Mouse (Mus musculus) liver, embryonic 15.5 days (tissue): ENCODE measurements around the gene 4930564D02Rik. TPM values are rescaled to one million over a fixed set of nuclear protein-coding genes. Genes with fewer than 3 reads are reported as not detected.

Experiments used
- ATAC-seq: fragments of 200-750 bp; cut with Nextera tagmentation; 2 replicates; pipeline ENCODE4 v1.8.0; 2017; ENCODE audit warnings: moderate number of reproducible peaks, mild to moderate bottlenecking, moderate library complexity; ENCODE audit not compliant: insufficient read depth
- H3K27ac ChIP-seq: fragments of 300-500 bp; sonication (generic); replicated peaks from 2 replicates; pipeline ENCODE4 v1.5.1; 2015; ENCODE audit warnings: mild to moderate bottlenecking, inconsistent platforms
- H3K27me3 ChIP-seq: fragments of 300-500 bp; sonication (generic); 2 replicates; pipeline ENCODE4 v1.6.1; 2015; ENCODE audit warnings: mild to moderate bottlenecking, inconsistent platforms
- H3K36me3 ChIP-seq: fragments of 300-500 bp; sonication (generic); replicated peaks from 2 replicates; pipeline ENCODE4 v1.6.1; 2015; ENCODE audit warnings: moderate library complexity, mild to moderate bottlenecking, inconsistent platforms
- H3K4me1 ChIP-seq: fragments of 300-500 bp; sonication (generic); replicated peaks from 2 replicates; pipeline ENCODE4 v1.6.1; 2015; ENCODE audit warnings: inconsistent platforms
- H3K4me2 ChIP-seq: fragments of 300-500 bp; sonication (generic); 2 replicates; pipeline ENCODE4 v1.6.1; 2015; ENCODE audit warnings: moderate library complexity, mild to moderate bottlenecking, inconsistent platforms
- H3K4me3 ChIP-seq: fragments of 300-500 bp; sonication (generic); replicated peaks from 2 replicates; pipeline ENCODE4 v1.5.1; 2015; ENCODE audit warnings: mild to moderate bottlenecking, inconsistent platforms
- H3K9ac ChIP-seq: fragments of 300-500 bp; sonication (generic); 2 replicates; pipeline ENCODE4 v1.6.1; 2015; ENCODE audit warnings: moderate library complexity, mild to moderate bottlenecking, inconsistent platforms
- H3K9me3 ChIP-seq: fragments of 300-500 bp; sonication (generic); replicated peaks from 2 replicates; pipeline ENCODE4 v1.6.1; 2016; ENCODE audit warnings: inconsistent platforms
- WGBS: fragments of 180-500 bp; shearing (Covaris S2); methylation state at CpG from one replicate; pipeline ENCODE4 v1.1.7; 2015; ENCODE audit warnings: mixed read lengths; ENCODE audit not compliant: insufficient replicate concordance; 5-methylcytosine and 5-hydroxymethylcytosine counted together
- polyA plus RNA-seq: library from polyadenylated mRNA; unstranded; fragments of >200 nt; fragmentation: Nextera tagmentation; extraction: Ambion mirVana; gene quantifications from 2 replicates; pipeline ENCODE4 v1.2.1, GENCODE M21; 2015

The 4930564D02Rik gene
- polyA plus RNA-seq, 1 experiment from 2014 or later, result not detected

DNA sequence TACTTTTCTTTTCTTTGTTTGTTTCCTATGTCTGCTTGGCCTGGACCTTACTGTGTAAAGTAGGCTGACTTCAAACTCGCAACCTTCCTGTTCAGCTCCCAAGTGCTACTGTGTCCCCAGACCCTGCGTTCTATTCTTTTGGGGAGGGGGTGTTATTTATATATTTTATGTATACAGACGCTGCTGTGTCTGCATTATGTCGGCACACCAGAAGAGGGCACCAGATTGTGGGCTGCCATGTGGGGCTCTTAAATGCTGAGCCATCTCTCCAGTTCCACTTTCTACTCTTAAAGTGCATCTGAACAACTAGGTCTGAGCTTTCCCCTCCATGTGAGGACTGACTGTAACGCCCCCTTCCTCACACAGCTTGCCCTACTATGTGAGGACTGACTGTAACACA, 22.9 kb upstream of the 4930564D02Rik start:
- Histone ChIP-seq H3K9me3 (no peaks in the 10 kb centered on the region), H3K4me3 (no peak overlapping the region), H3K27me3 (peaks cover 26% of the 10 kb centered on the region), H3K36me3 (no peaks in the 10 kb centered on the region), H3K4me1 (peaks cover 3% of the 10 kb centered on the region; the same call in 1 of the 2 replicates), H3K27ac (no peak overlapping the region), H3K4me2 (no peak overlapping the region), H3K9ac (no peak overlapping the region)
- WGBS, result 62% methylated on average over 5 of the region's 5 CpGs
- no peak for ATAC-seq

DNA sequence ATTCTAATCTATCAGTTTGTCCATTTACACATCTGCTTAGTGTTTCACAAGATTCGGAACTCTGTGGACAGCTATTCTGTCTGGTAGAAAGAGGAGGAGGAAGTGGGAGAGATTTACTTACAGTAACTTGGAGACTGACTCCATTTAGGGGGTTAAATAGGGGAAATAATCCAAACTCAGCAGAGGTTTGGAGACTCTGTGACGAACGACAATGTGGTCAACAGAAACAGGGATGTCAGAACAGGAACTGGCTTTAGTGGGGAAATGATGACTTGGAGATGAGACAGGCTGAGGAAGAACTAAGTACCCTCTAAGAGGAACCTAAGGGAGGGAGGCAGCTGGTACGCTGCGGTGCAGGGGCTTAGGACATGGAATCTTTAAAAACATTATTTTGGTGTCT, 19.8 kb upstream of the 4930564D02Rik start:
- H3K27ac ChIP-seq, result 0 out of 2 replicates have a peak overlapping the region, but pooled peaks have one; percentile 3
- 0 out of 2 replicates have a peak, but pooled peaks have one; percentile 31 for ATAC-seq

DNA sequence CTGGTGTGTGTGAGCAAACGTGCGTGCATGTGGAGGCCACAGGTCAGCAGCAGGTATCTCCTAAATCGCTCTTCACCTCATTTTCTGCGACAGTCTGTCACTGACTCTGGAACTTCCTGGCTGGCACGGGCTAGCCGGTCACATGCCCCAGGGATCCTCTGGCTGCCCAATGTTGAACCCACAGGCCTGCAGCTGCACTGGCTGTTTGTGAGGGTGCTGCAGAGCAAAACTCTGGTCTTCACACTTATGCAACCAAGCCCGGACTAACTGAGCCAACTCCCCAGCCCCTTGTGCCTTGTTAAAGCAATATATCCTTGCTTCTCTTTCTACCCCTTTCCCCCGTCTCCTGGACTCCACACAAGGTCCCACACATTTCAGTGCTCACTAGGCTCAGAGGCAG, 19.0 kb upstream of the 4930564D02Rik start:
- Histone ChIP-seq H3K4me3 (no peak overlapping the region), H3K4me2 (no peak overlapping the region), H3K9ac (no peak overlapping the region), H3K27me3 (peaks cover 48% of the 10 kb centered on the region), H3K9me3 (no peaks in the 10 kb centered on the region), H3K4me1 (peaks cover 3% of the 10 kb centered on the region; the same call in 1 of the 2 replicates), H3K27ac (no peak overlapping the region), H3K36me3 (no peaks in the 10 kb centered on the region)
- ATAC-seq, result no peak
- WGBS, result 29% methylated on average over 8 of the region's 8 CpGs

More for the DNA sequence above, 19.8 kb upstream of the 4930564D02Rik start:
- no peak overlapping the region for H3K9ac ChIP-seq
- H3K36me3 ChIP-seq, result no peaks in the 10 kb centered on the region
- H3K27me3 ChIP-seq, result peaks cover 41% of the 10 kb centered on the region
- no peak overlapping the region for H3K4me2 ChIP-seq
- H3K9me3 ChIP-seq, result no peaks in the 10 kb centered on the region
- H3K4me1 ChIP-seq, result 0 out of 2 replicates have a peak, but pooled peaks cover 3% of the 10 kb centered on the region
- WGBS, result 11% methylated on average over 5 of the region's 5 CpGs
- no peak overlapping the region for H3K4me3 ChIP-seq

DNA sequence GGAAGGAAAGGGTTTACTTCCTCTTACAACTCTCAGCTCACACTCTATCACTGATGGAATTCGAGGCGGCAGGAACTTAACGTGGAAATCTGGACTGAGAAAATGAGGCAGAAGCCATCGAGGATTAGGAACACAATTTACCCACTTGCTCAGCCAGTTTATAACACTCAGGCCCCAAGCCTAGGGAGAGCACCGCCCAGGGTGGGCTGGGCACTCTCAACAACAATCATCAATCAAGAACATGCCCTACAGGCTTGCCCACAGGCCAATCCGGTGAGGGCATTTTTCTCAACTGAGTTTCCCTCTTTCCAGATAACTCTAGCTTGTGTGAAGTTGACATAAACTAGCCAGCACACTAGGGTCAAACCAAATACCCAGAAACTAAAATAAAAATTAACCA, 16.8 kb upstream of the 4930564D02Rik start:
- Histone ChIP-seq H3K27ac (no peak overlapping the region), H3K9ac (no peak overlapping the region), H3K4me3 (no peak overlapping the region), H3K4me1 (no peaks in the 10 kb centered on the region; the same call in 1 of the 2 replicates), H3K36me3 (no peaks in the 10 kb centered on the region), H3K9me3 (no peaks in the 10 kb centered on the region), H3K4me2 (no peak overlapping the region), H3K27me3 (peaks cover 70% of the 10 kb centered on the region)
- WGBS, result 39% methylated on average over 6 of the region's 6 CpGs
- ATAC-seq, result no peak

DNA sequence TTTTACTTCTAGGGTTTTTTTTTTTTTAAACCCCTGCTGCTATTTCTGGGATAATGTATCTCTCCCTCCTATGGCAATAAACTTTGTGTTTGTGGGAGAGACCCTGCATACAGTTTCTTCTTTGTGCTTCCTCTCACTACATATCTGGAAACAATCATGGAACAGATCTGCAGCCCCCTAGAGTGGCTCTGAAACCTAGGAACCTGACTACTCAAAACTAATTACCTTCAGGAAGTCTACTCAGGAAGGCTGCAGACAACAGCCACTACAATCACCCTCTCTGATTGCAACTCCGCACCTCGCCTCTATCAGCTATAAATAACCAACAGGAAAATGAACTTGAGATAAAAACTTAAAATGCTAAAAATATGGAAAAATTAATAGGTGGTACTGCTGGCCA, 15.5 kb upstream of the 4930564D02Rik start:
- no peaks in the 10 kb centered on the region for H3K9me3 ChIP-seq
- no peak overlapping the region for H3K9ac ChIP-seq
- H3K4me1 ChIP-seq, result no peaks in the 10 kb centered on the region; the same call in 1 of the 2 replicates
- no peak overlapping the region for H3K4me2 ChIP-seq
- peaks cover 71% of the 10 kb centered on the region for H3K27me3 ChIP-seq
- no peak overlapping the region for H3K4me3 ChIP-seq
- WGBS, result 15% methylated on average over 2 of the region's 2 CpGs
- no peak overlapping the region for H3K27ac ChIP-seq
- no peaks in the 10 kb centered on the region for H3K36me3 ChIP-seq
- no peak for ATAC-seq

DNA sequence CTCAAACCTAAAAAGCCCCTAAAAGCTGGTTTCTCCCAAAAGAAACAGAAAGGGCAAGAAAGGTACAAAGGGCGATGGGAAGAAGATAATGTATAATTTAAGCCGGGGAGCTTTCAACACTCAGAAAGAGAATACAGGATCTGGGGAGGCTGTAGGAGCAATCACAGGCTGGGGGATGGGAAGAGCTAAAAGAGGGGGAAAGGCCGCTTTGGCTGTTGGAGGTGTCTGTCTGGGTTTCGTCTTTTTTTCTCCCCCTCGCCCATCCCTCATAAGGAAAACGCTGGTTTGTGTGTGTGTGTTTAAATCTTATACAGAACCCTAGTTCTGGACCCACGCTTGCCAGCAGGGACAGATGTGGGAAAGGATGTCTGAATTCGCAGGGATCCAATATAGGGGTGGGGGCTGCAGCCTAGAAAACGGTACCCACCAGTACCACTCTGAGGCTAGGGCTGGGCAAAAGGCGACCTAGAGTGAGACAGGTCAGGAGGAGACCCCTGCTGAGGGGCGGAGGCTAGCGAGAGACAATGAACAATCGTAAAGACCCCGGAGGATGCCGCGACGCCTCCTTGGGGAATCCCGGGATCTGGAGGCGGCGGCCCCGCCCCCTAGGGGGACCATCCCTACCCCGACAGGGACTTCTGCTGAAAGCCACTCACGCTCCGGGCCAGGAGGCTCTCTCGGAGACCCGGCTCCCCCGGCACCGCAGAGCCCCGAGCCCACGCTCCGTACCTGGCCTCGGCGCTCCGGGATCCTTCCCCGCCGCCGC, 14.3 kb upstream of the 4930564D02Rik start:
- Histone ChIP-seq H3K4me2 (peak overlapping the region; percentile 68), H3K4me3 (peak overlapping the region; percentile 62), H3K9ac (no peak overlapping the region; the same call in 1 of the 2 replicates), H3K4me1 (no peaks in the 10 kb centered on the region; the same call in 1 of the 2 replicates), H3K27me3 (peaks cover 60% of the 10 kb centered on the region), H3K36me3 (no peaks in the 10 kb centered on the region), H3K9me3 (no peaks in the 10 kb centered on the region), H3K27ac (no peak overlapping the region)
- 3% methylated on average over 37 of the region's 37 CpGs for WGBS
- peak; percentile 26 for ATAC-seq

DNA sequence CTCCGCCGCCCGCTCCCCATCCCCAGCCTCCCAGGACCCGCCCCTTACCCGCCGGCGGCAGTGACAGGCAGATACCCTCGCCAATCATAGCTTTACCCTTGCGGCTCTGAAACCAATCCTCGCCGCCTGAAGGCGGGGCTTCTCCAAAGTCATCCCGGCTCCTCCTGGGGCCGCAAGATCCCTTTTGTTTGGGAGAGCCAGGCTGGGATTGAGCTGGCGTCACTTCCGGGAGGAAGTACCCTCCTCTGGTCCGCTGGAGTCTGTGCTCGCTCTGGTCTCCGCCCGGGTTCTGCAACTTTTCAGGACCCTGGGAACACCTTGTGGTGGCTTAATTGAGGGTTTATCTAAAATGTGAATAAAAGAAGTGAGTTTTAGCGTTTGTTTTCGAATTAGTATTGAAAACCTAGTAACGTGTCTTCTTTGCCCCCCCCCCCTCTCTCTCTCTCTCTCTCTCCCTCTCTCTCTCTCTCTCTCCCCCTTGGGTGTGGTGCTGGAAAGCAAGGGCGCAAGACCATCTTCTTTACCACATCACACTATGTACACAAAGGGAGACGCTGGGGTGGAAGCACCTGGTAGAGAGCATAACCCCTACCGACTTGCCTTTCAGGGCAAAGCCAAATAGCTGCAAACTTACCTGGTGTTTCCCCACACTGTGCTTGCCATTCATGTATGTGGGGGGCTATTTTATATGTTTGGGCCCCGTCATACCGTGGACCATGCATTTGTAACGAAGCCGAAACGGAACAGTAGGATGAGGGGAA, 13.5 kb upstream of the 4930564D02Rik start, which contains the start of gene Cttnbp2nl:
Gene Cttnbp2nl, minus strand, starts transcription at position 210 of the 761 bp plus-strand sequence.
- H3K9ac ChIP-seq, result peak within 1 kb of the TSS; percentile 8; the same call in 1 of the 2 replicates
- no peaks in the 10 kb centered on the region; the same call in 1 of the 2 replicates for H3K4me1 ChIP-seq
- 1% methylated on average over 31 of the region's 31 CpGs for WGBS
- no peak within 1 kb of the TSS for H3K27ac ChIP-seq
- ATAC-seq, result peak; percentile 80
- peak within 1 kb of the TSS; percentile 68 for H3K4me2 ChIP-seq
- H3K9me3 ChIP-seq, result no peaks in the 10 kb centered on the region
- no peaks in the 10 kb centered on the region for H3K36me3 ChIP-seq
- peaks cover 54% of the 10 kb centered on the region for H3K27me3 ChIP-seq
- H3K4me3 ChIP-seq, result peak within 1 kb of the TSS; percentile 62

DNA sequence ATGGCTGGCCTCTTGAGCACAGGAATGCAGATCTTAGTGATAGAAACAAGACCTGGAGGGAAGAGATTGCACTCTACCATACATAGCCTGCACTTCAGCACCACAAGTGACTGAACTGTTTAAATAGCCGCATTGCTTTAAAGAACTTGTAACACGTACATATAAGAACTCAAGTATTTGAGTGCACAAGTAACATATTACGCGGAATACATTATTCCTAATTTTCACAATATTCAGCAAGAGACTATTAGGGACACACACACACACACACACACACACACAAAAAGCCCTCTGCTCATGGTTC, 13.0 kb upstream of the 4930564D02Rik start:
- Histone ChIP-seq H3K27me3 (peaks cover 53% of the 10 kb centered on the region), H3K27ac (no peak overlapping the region), H3K9ac (no peak overlapping the region), H3K4me1 (peaks cover 2% of the 10 kb centered on the region; the same call in 1 of the 2 replicates), H3K4me2 (peak overlapping the region; percentile 68), H3K4me3 (no peak overlapping the region; the same call in 1 of the 2 replicates), H3K36me3 (no peaks in the 10 kb centered on the region), H3K9me3 (no peaks in the 10 kb centered on the region)
- no peak for ATAC-seq
- 50% methylated on average over 4 of the region's 4 CpGs for WGBS

DNA sequence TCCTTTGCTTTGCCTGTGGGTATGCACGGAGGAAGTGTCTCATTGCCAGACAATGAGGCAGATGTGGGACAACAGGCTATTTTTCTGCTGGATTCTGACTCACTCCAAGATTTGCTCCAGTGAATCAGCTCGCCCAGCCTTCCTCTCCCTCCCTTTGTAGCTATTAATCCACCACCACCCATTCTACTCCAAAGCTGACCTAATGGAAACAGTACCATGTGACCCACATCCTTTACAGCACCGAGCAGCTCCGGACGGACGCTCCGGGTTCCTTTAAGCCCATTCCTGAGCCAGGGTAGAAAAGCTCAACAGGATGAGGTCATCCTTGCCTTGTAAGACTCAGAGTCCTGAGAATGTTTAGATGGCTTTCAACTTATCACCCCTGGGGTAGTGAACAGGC, 11.7 kb upstream of the 4930564D02Rik start:
- H3K4me1 ChIP-seq, result peaks cover 3% of the 10 kb centered on the region; the same call in 1 of the 2 replicates
- H3K27ac ChIP-seq, result peak overlapping the region; percentile 38; the same call in 1 of the 2 replicates
- no peak overlapping the region for H3K9ac ChIP-seq
- H3K4me2 ChIP-seq, result no peak overlapping the region
- ATAC-seq, result peak; percentile 19; the same call in 1 of the 2 replicates
- peaks cover 62% of the 10 kb centered on the region for H3K27me3 ChIP-seq
- H3K9me3 ChIP-seq, result no peaks in the 10 kb centered on the region
- H3K36me3 ChIP-seq, result no peaks in the 10 kb centered on the region
- WGBS, result 17% methylated on average over 7 of the region's 7 CpGs
- H3K4me3 ChIP-seq, result no peak overlapping the region

DNA sequence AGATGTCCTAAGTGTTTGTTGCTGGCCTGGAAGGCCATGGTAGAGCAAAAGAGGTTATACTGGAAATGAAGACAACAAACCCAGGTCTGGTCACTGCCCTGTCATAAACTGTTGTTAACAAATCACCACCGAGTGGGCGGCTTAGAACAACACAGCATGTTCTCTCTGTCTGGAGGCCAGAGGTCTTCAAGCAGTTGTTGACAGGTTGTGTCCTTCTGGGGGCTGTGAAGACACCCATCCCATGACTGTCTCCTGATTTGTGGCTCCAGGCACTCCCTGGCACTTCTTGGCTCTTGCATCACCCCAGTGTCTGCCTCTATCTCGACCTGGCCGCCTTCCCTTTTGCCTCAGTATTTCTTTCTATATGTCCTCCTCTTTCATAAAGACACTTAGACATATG, 11.0 kb upstream of the 4930564D02Rik start:
- WGBS, result 49% methylated on average over 4 of the region's 4 CpGs
- ATAC-seq, result no peak
- H3K27ac ChIP-seq, result no peak overlapping the region

More for the DNA sequence above, 11.0 kb upstream of the 4930564D02Rik start:
- Histone ChIP-seq H3K9ac (no peak overlapping the region), H3K4me2 (no peak overlapping the region), H3K27me3 (peaks cover 64% of the 10 kb centered on the region), H3K9me3 (no peaks in the 10 kb centered on the region), H3K36me3 (no peaks in the 10 kb centered on the region), H3K4me3 (no peak overlapping the region), H3K4me1 (peaks cover 3% of the 10 kb centered on the region; the same call in 1 of the 2 replicates)
